Mouse (Mus musculus) heart, postnatal 4 days (tissue): ENCODE measurements at regions not wholly inside any gene's neighbourhood (a gene's known extent, or its start where the extent isn't known, plus 50 kb on each side); places are given as distances from the start of the nearest gene placed in this dataset.

ENCODE experiments used
- DNase-seq: peaks from one replicate; pipeline ENCODE4 v3.0.0; 2021

GRCm38 (mm10) chr12:95054887-95055286, 637.1 kb upstream of the Flrt2 start:
- no peak for DNase-seq

- no peak for DNase-seq
Measured at GRCm38 (mm10) chr12:95056926-95057325, 635.1 kb upstream of the Flrt2 start.

- DNase-seq = no peak
Measured at GRCm38 (mm10) chr12:95059396-95059795, 632.6 kb upstream of the Flrt2 start.

- DNase-seq = no peak
Measured at GRCm38 (mm10) chr12:95072307-95072706, 619.7 kb upstream of the Flrt2 start.

- DNase-seq = no peak
Measured at GRCm38 (mm10) chr12:95119223-95119952, 572.6 kb upstream of the Flrt2 start.

- DNase-seq = no peak
Measured at GRCm38 (mm10) chr12:95132804-95133203, 559.2 kb upstream of the Flrt2 start.

GRCm38 (mm10) chr12:95133482-95133881, 558.5 kb upstream of the Flrt2 start:
- no peak for DNase-seq

- DNase-seq = no peak
Measured at GRCm38 (mm10) chr12:95138167-95138566, 553.9 kb upstream of the Flrt2 start.

GRCm38 (mm10) chr12:95171051-95171450, 521.0 kb upstream of the Flrt2 start:
- DNase-seq = no peak

- no peak for DNase-seq
Measured at GRCm38 (mm10) chr12:95173810-95174402, 518.1 kb upstream of the Flrt2 start.

GRCm38 (mm10) chr12:95202486-95202885, 489.5 kb upstream of the Flrt2 start:
- DNase-seq = no peak

GRCm38 (mm10) chr12:95205081-95205480, 486.9 kb upstream of the Flrt2 start:
- DNase-seq = no peak

- DNase-seq = no peak
Measured at GRCm38 (mm10) chr12:95239158-95239779, 452.8 kb upstream of the Flrt2 start.

GRCm38 (mm10) chr12:95267187-95267586, 424.8 kb upstream of the Flrt2 start:
- DNase-seq = no peak

GRCm38 (mm10) chr12:95305386-95305785, 386.6 kb upstream of the Flrt2 start:
- no peak for DNase-seq

GRCm38 (mm10) chr12:95315151-95315750, 376.8 kb upstream of the Flrt2 start:
- DNase-seq = no peak

GRCm38 (mm10) chr12:95316820-95317219, 375.2 kb upstream of the Flrt2 start:
- no peak for DNase-seq

GRCm38 (mm10) chr12:95321693-95322092, 370.3 kb upstream of the Flrt2 start:
- DNase-seq = no peak

GRCm38 (mm10) chr12:95329666-95330065, 362.4 kb upstream of the Flrt2 start:
- DNase-seq = no peak

GRCm38 (mm10) chr12:95347786-95348185, 344.2 kb upstream of the Flrt2 start:
- DNase-seq = no peak

- DNase-seq = no peak
Measured at GRCm38 (mm10) chr12:95355151-95355550, 336.9 kb upstream of the Flrt2 start.

- no peak for DNase-seq
Measured at GRCm38 (mm10) chr12:95384248-95384964, 307.6 kb upstream of the Flrt2 start.

GRCm38 (mm10) chr12:95385688-95386087, 306.3 kb upstream of the Flrt2 start:
- DNase-seq = no peak
